Mouse (Mus musculus) ovary, postnatal 14 days (tissue): ENCODE measurements around the gene Ctsa.
"Not testable (repeated sequence)": the region's sequence is repeated elsewhere in the genome, so short reads cannot be mapped to it uniquely, and the experiment has no call there.

ENCODE experiments used
- DNase-seq: peaks from one replicate; pipeline ENCODE4 v3.0.0; 2022; ENCODE audit warnings: low spot score

The Ctsa gene

GRCm38 (mm10) chr2:164805332-164805718, 27.3 kb upstream of the Ctsa start:
- no peak for DNase-seq

GRCm38 (mm10) chr2:164806614-164807013, 26.1 kb upstream of the Ctsa start:
- DNase-seq = no peak

GRCm38 (mm10) chr2:164813557-164813956, 19.1 kb upstream of the Ctsa start:
- DNase-seq = no peak

GRCm38 (mm10) chr2:164815348-164815747, 17.3 kb upstream of the Ctsa start:
- no peak for DNase-seq

- no peak for DNase-seq
These were observed 16.9 kb upstream of the Ctsa start for GRCm38 (mm10) chr2:164815821-164816220.

GRCm38 (mm10) chr2:164817206-164817605, 15.5 kb upstream of the Ctsa start:
- DNase-seq = no peak

GRCm38 (mm10) chr2:164817703-164818102, 15.0 kb upstream of the Ctsa start:
- DNase-seq = no peak

- DNase-seq = no peak
These were observed 11.6 kb upstream of the Ctsa start for GRCm38 (mm10) chr2:164821060-164821459.

- peak; percentile 100 for DNase-seq
These were observed 10.0 kb upstream of the Ctsa start, which contains the start of gene Zswim1 for GRCm38 (mm10) chr2:164822636-164823165. Gene Zswim1, plus strand, starts transcription at chr2:164822686.

GRCm38 (mm10) chr2:164823181-164823585, 9.5 kb upstream of the Ctsa start:
- DNase-seq = no peak

GRCm38 (mm10) chr2:164823969-164824368, 8.7 kb upstream of the Ctsa start:
- DNase-seq = no peak

GRCm38 (mm10) chr2:164825521-164825920, 7.2 kb upstream of the Ctsa start:
- DNase-seq = no peak

- DNase-seq = no peak
These were observed 5.4 kb upstream of the Ctsa start for GRCm38 (mm10) chr2:164827146-164827850.

- DNase-seq = no peak
These were observed 4.2 kb upstream of the Ctsa start, which contains the start of gene Spata25 for GRCm38 (mm10) chr2:164828437-164828836. Gene Spata25, minus strand, starts transcription at chr2:164828537.

- no peak for DNase-seq
These were observed 3.6 kb upstream of the Ctsa start for GRCm38 (mm10) chr2:164829090-164829489.

- DNase-seq = no peak
These were observed 1.6 kb upstream of the Ctsa start for GRCm38 (mm10) chr2:164831029-164831428.

- no peak for DNase-seq
These were observed 483 bp upstream of the Ctsa start for GRCm38 (mm10) chr2:164832032-164832747.

GRCm38 (mm10) chr2:164833314-164833959, 764 bp downstream of the Ctsa start, which contains the start of gene Neurl2:
Gene Neurl2, minus strand, starts transcription at chr2:164833456.
- DNase-seq = peak; percentile 87

- no peak for DNase-seq
These were observed 1.9 kb downstream of the Ctsa start for GRCm38 (mm10) chr2:164834531-164834930.

GRCm38 (mm10) chr2:164835164-164835563, 2.5 kb downstream of the Ctsa start:
- no peak for DNase-seq

- no peak for DNase-seq
These were observed 13.1 kb downstream of the Ctsa start for GRCm38 (mm10) chr2:164845782-164846181.

- DNase-seq = no peak
These were observed 17.4 kb downstream of the Ctsa start for GRCm38 (mm10) chr2:164850061-164850460.

GRCm38 (mm10) chr2:164855572-164855971, 22.9 kb downstream of the Ctsa start:
- not testable (repeated sequence) for DNase-seq
